Mouse (Mus musculus) E14TG2a.4 (cell line): ENCODE measurements at regions not wholly inside any gene's neighbourhood (a gene's known extent, or its start where the extent isn't known, plus 50 kb on each side); places are given as distances from the start of the nearest gene placed in this dataset.

ENCODE experiments used
- H3K27me3 ChIP-seq: 2 replicates; pipeline ENCODE4 v1.6.1; 2014; ENCODE audit warnings: low read length, control low read depth; ENCODE audit not compliant: insufficient read depth
- H3K36me3 ChIP-seq: 2 replicates; pipeline ENCODE4 v1.6.1; 2014; ENCODE audit warnings: low read length, control low read depth; ENCODE audit not compliant: insufficient read depth
- H3K4me1 ChIP-seq: replicated peaks from 2 replicates; pipeline ENCODE4 v1.6.1; 2014; ENCODE audit warnings: low read depth, low read length, control low read depth
- H3K4me3 ChIP-seq: replicated peaks from 2 replicates; pipeline ENCODE4 v1.5.1; 2014; ENCODE audit warnings: mild to moderate bottlenecking, low read length
- H3K9me3 ChIP-seq: 2 replicates; pipeline ENCODE4 v1.6.1; 2014; ENCODE audit warnings: low read length, control low read depth
- CTCF ChIP-seq: conservative IDR thresholded peaks from 2 replicates; pipeline ENCODE4 v1.5.1; 2014; ENCODE audit warnings: low read length
- NANOG ChIP-seq: IDR thresholded peaks from 2 replicates; pipeline ENCODE4 v1.6.1; 2014; ENCODE audit warnings: borderline replicate concordance, low read length, mixed read lengths
- POU5F1 ChIP-seq: IDR thresholded peaks from 2 replicates; pipeline ENCODE4 v1.6.1; 2014; ENCODE audit warnings: low read length, borderline replicate concordance

- H3K4me1 ChIP-seq = no peaks in the 10 kb centered on the region
- H3K36me3 ChIP-seq = no peaks in the 10 kb centered on the region
- H3K27me3 ChIP-seq = no peaks in the 10 kb centered on the region
- no peak overlapping the region for H3K4me3 ChIP-seq
- TF ChIP-seq POU5F1 (no peak), CTCF (no peak), NANOG (no peak)
- 0 out of 2 replicates have a peak, but pooled peaks cover 5% of the 10 kb centered on the region for H3K9me3 ChIP-seq
These were observed 309.3 kb upstream of the Gm765 start for GRCm38 (mm10) chr6:98651827-98652226.

- TF ChIP-seq POU5F1 (no peak), CTCF (no peak), NANOG (no peak)
- Histone ChIP-seq H3K36me3 (no peaks in the 10 kb centered on the region), H3K4me3 (no peak overlapping the region), H3K9me3 (0 out of 2 replicates have a peak, but pooled peaks cover 5% of the 10 kb centered on the region), H3K27me3 (no peaks in the 10 kb centered on the region), H3K4me1 (no peaks in the 10 kb centered on the region)
These were observed 308.8 kb upstream of the Gm765 start for GRCm38 (mm10) chr6:98651315-98651714.

GRCm38 (mm10) chr6:98640316-98640715 is 297.8 kb upstream of the Gm765 start:
- H3K36me3 ChIP-seq = no peaks in the 10 kb centered on the region
- TF ChIP-seq POU5F1 (no peak), CTCF (no peak), NANOG (no peak)
- no peak overlapping the region for H3K4me3 ChIP-seq
- H3K9me3 ChIP-seq = no peaks in the 10 kb centered on the region
- no peaks in the 10 kb centered on the region for H3K27me3 ChIP-seq
- H3K4me1 ChIP-seq = no peaks in the 10 kb centered on the region

GRCm38 (mm10) chr6:98635816-98636215 is 293.3 kb upstream of the Gm765 start:
- H3K27me3 ChIP-seq = no peaks in the 10 kb centered on the region
- no peak for TF ChIP-seq NANOG
- no peak for TF ChIP-seq CTCF
- H3K36me3 ChIP-seq = no peaks in the 10 kb centered on the region
- no peaks in the 10 kb centered on the region for H3K4me1 ChIP-seq
- no peak overlapping the region for H3K4me3 ChIP-seq
- no peaks in the 10 kb centered on the region for H3K9me3 ChIP-seq

- no peak for TF ChIP-seq POU5F1
- no peak for TF ChIP-seq NANOG
- TF ChIP-seq CTCF = no peak
These were observed 289.9 kb upstream of the Gm765 start for GRCm38 (mm10) chr6:98632278-98633063.

GRCm38 (mm10) chr6:98631269-98631668 is 288.7 kb upstream of the Gm765 start:
- H3K4me3 ChIP-seq = no peak overlapping the region
- H3K27me3 ChIP-seq = no peaks in the 10 kb centered on the region
- H3K4me1 ChIP-seq = no peaks in the 10 kb centered on the region
- TF ChIP-seq POU5F1 (no peak), CTCF (no peak), NANOG (no peak)
- no peaks in the 10 kb centered on the region for H3K9me3 ChIP-seq
- H3K36me3 ChIP-seq = no peaks in the 10 kb centered on the region

More at GRCm38 (mm10) chr6:98632278-98633063, 289.9 kb upstream of the Gm765 start:
- H3K4me3 ChIP-seq = no peak overlapping the region
- H3K27me3 ChIP-seq = no peaks in the 10 kb centered on the region
- H3K4me1 ChIP-seq = no peaks in the 10 kb centered on the region
- H3K36me3 ChIP-seq = no peaks in the 10 kb centered on the region
- H3K9me3 ChIP-seq = no peaks in the 10 kb centered on the region

GRCm38 (mm10) chr6:98629646-98630045 is 287.1 kb upstream of the Gm765 start:
- no peaks in the 10 kb centered on the region for H3K4me1 ChIP-seq
- H3K27me3 ChIP-seq = no peaks in the 10 kb centered on the region

GRCm38 (mm10) chr6:98626435-98626834 is 283.9 kb upstream of the Gm765 start:
- H3K27me3 ChIP-seq = no peaks in the 10 kb centered on the region
- no peaks in the 10 kb centered on the region for H3K9me3 ChIP-seq
- H3K4me3 ChIP-seq = no peak overlapping the region
- TF ChIP-seq NANOG (no peak), CTCF (no peak), POU5F1 (no peak)
- H3K4me1 ChIP-seq = no peaks in the 10 kb centered on the region
- no peaks in the 10 kb centered on the region for H3K36me3 ChIP-seq

More at GRCm38 (mm10) chr6:98629646-98630045, 287.1 kb upstream of the Gm765 start:
- TF ChIP-seq CTCF = no peak
- TF ChIP-seq POU5F1 = no peak
- no peak for TF ChIP-seq NANOG
- H3K4me3 ChIP-seq = no peak overlapping the region
- no peaks in the 10 kb centered on the region for H3K36me3 ChIP-seq
- no peaks in the 10 kb centered on the region for H3K9me3 ChIP-seq

- H3K4me1 ChIP-seq = no peaks in the 10 kb centered on the region
- no peak overlapping the region for H3K4me3 ChIP-seq
- TF ChIP-seq POU5F1 (no peak), CTCF (no peak), NANOG (no peak)
- no peaks in the 10 kb centered on the region for H3K9me3 ChIP-seq
- no peaks in the 10 kb centered on the region for H3K27me3 ChIP-seq
- H3K36me3 ChIP-seq = no peaks in the 10 kb centered on the region
These were observed 278.3 kb upstream of the Gm765 start for GRCm38 (mm10) chr6:98620886-98621285.
